Mouse (Mus musculus) stomach, embryonic 14.5 days (tissue): Measurements from ENCODE around the gene Atp10b. TPM values are rescaled to one million over a fixed set of nuclear protein-coding genes. Genes with fewer than 3 reads are reported as not detected.

Experiments
- polyA plus RNA-seq: library from polyadenylated mRNA; unstranded; fragments of >200 nt; fragmentation: Nextera tagmentation; extraction: Ambion mirVana; gene quantifications from 2 replicates; pipeline ENCODE4 v1.2.1, GENCODE M21; 2014

Atp10b gene
- polyA plus RNA-seq, 1 experiment from 2014 or later: 2.4 TPM

Other genes with a start within 250 kb of the Atp10b start
- 0.54 TPM in 1 of 2 replicates, not detected in the other for gene Gm9972, start 114.1 kb upstream of the Atp10b start, polyA plus RNA-seq